Mouse (Mus musculus) forebrain, embryonic 14.5 days (tissue): ENCODE results near the gene Nhlrc4. TPM values are rescaled to one million over a fixed set of nuclear protein-coding genes. Genes with fewer than 3 reads are reported as not detected.

ENCODE experiments used
- ATAC-seq: fragments of 200-750 bp; cut with Nextera tagmentation; 2 replicates; pipeline ENCODE4 v1.8.0; 2017; ENCODE audit warnings: mild to moderate bottlenecking, moderate library complexity
- DNase-seq: peaks from one replicate; pipeline ENCODE4 v3.0.0-alpha.2; 2015; ENCODE audit warnings: low spot score
- H3K27ac ChIP-seq: fragments of 300-500 bp; sonication (generic); 2 replicates; pipeline ENCODE4 v1.5.1; 2014; ENCODE audit warnings: low read depth, mild to moderate bottlenecking, control low read depth, low read length, moderate library complexity
- H3K27me3 ChIP-seq: fragments of 300-500 bp; sonication (generic); replicated peaks from 2 replicates; pipeline ENCODE4 v1.6.1; 2014; ENCODE audit warnings: low read length, control low read depth, mixed read lengths; ENCODE audit not compliant: control insufficient read depth, insufficient read depth
- H3K36me3 ChIP-seq: fragments of 300-500 bp; sonication (generic); 2 replicates; pipeline ENCODE4 v1.6.1; 2014; ENCODE audit warnings: low read length, control low read depth; ENCODE audit not compliant: control insufficient read depth, insufficient read depth
- H3K4me1 ChIP-seq: fragments of 300-500 bp; sonication (generic); 2 replicates; pipeline ENCODE4 v1.6.1; 2014; ENCODE audit warnings: antibody characterized with exemption, low read length, control low read depth; ENCODE audit not compliant: control insufficient read depth, insufficient read depth
- H3K4me2 ChIP-seq: fragments of 300-500 bp; sonication (generic); 2 replicates; pipeline ENCODE4 v1.6.1; 2014; ENCODE audit warnings: mild to moderate bottlenecking, control low read depth, low read length
- H3K4me3 ChIP-seq: fragments of 300-500 bp; sonication (generic); 2 replicates; pipeline ENCODE4 v1.5.1; 2014; ENCODE audit warnings: low read depth, low read length, control low read depth
- H3K9ac ChIP-seq: fragments of 300-500 bp; sonication (generic); 2 replicates; pipeline ENCODE4 v1.6.1; 2014; ENCODE audit warnings: mild to moderate bottlenecking, low read length, control low read depth, moderate library complexity
- H3K9me3 ChIP-seq: fragments of 300-500 bp; sonication (generic); replicated peaks from 2 replicates; pipeline ENCODE4 v1.6.1; 2016; ENCODE audit warnings: low read length, control low read depth, mixed read lengths; ENCODE audit not compliant: control insufficient read depth
- WGBS: fragments of 180-500 bp; shearing (Covaris S2); extraction: QIAGEN DNeasy Blood & Tissue Kit; methylation state at CpG from one replicate; pipeline ENCODE4 v1.1.7; 2014; 5-methylcytosine and 5-hydroxymethylcytosine counted together
- polyA plus RNA-seq: library from polyadenylated mRNA; unstranded; fragments of >200 nt; fragmentation: Nextera tagmentation; extraction: Ambion mirVana; gene quantifications from 2 replicates; pipeline ENCODE4 v1.2.1, GENCODE M21; 2014

Nhlrc4 gene
- polyA plus RNA-seq, result not detected in 2 replicates

DNA sequence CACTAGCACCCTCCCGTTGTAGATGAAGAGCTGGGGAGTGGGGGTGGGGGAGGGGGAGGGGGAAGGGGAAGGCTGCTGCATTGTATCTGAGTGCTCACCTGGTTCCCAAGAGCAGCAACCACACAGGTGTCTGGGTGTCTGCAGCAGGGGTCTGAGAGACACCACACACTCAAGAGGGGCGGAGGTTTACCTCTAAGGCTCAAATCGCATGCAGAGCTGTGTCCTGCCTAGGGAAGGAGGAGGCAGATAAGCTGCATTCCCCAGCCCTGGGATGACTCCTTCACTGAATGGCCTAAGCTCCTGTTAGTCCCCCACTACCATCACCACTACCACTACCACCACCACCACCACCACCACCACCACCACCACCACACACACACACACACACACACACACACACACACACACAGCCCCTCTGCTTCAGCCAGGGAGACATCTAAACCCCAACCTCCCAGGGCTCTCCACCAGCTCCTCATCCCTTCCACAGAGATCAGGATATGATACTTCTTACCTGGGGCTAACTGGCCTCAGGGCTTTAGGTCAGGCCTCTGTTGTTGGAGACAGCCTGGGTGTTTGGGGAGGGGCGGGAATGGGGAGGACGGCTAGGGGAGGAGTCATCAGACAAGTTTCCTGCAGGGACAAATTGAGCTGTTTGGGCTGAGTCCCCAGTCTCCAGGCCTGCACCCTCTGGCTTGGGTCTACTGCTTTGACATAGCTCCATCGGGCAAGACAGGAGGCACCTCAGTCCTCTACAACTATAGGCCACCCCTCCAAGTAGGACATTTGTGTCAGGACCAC lies at the start of gene Nhlrc4, which contains the start of gene Pigq:
Nhlrc4 (minus strand) TSS at position 596 of the 798 bp plus-strand sequence.
Pigq (minus strand) TSS at position 571 of the 798 bp plus-strand sequence.
- Histone ChIP-seq H3K4me2 (no peak within 1 kb of the TSS), H3K36me3 (no peaks in the 10 kb centered on the region), H3K9me3 (no peaks in the 10 kb centered on the region), H3K27ac (no peak within 1 kb of the TSS), H3K27me3 (no peaks in the 10 kb centered on the region), H3K4me1 (0 out of 2 replicates have a peak, but pooled peaks cover 5% of the 10 kb centered on the region), H3K9ac (no peak within 1 kb of the TSS), H3K4me3 (no peak within 1 kb of the TSS)
- DNase-seq (no peak), ATAC-seq (no peak)
- 57% methylated on average over 6 of the region's 6 CpGs for WGBS

DNA sequence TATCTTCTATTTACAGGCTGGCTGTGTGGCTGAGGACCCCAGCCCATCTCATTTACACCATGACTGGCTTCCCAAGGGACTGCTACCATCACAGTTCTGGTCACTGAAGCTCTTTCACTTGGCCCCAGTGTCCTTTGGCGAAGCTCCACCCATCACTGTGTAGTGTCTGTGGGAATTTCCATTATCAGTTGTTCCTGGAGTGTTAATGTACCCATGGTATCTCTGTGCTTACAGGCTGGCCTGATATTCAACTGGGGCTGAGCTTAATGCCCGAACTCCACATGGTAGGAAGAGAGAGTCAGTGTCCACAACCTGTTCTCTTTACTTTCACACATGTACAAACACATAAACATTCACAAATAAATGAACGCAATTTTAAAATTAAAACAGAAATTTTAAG lies 48.7 kb upstream of the Nhlrc4 start:
- Histone ChIP-seq H3K4me2 (no peak overlapping the region), H3K27ac (no peak overlapping the region), H3K36me3 (peaks cover 87% of the 10 kb centered on the region), H3K9me3 (no peaks in the 10 kb centered on the region), H3K27me3 (no peaks in the 10 kb centered on the region), H3K9ac (no peak overlapping the region), H3K4me1 (no peaks in the 10 kb centered on the region), H3K4me3 (no peak overlapping the region)
- WGBS, result 95% methylated on average over 3 of the region's 3 CpGs
- ATAC-seq (no peak), DNase-seq (no peak)

DNA sequence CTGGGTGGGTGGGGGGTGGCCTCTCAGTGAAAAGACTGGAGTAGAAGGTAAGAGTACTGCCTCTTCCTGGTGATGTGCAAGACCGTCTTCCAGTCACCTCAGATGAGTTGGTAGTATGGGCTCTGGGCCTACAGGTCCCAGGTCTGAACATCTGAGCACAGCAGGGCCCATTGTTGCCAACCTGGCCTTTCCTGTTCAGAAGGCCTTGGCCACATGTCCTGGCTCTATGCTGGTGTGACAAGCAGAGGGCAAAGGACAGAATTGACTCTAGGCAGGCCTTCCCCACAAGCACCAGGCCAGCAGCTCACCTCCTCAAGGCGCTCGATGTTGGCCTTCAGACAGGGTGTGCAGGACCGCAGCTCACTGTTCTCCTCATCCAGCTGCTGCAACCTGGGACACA lies 47.5 kb upstream of the Nhlrc4 start:
- H3K4me3 ChIP-seq, result no peak overlapping the region
- H3K36me3 ChIP-seq, result peaks cover 77% of the 10 kb centered on the region
- H3K27me3 ChIP-seq, result no peaks in the 10 kb centered on the region
- no peak overlapping the region for H3K4me2 ChIP-seq
- no peak overlapping the region for H3K9ac ChIP-seq
- ATAC-seq (no peak), DNase-seq (no peak)
- no peaks in the 10 kb centered on the region for H3K9me3 ChIP-seq
- 94% methylated on average over 4 of the region's 4 CpGs for WGBS
- no peak overlapping the region for H3K27ac ChIP-seq
- H3K4me1 ChIP-seq, result no peaks in the 10 kb centered on the region

DNA sequence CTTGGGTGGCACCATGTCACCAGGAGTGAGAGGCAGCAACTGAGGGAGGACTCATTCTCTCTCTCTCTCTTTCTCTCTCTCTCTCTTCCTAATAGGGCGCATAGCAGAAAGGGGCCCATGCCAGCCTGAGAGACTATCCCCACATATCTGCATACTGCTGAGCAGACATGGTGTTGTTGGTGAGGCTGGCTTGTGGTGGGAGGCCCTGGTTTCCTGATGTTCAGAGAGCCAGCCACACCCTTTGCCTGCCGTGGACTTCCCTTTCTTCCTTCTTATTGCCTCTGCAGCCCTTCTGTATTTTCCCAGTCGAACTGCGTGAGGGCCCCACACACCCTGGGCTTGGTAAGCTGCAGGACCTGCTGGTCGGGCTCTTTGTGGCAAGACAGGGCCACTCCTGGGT lies 45.6 kb upstream of the Nhlrc4 start:
- 0 out of 2 replicates have a peak, but pooled peaks cover 2% of the 10 kb centered on the region for H3K4me1 ChIP-seq
- DNase-seq, result no peak
- no peak for ATAC-seq
- peaks cover 65% of the 10 kb centered on the region for H3K36me3 ChIP-seq
- H3K4me2 ChIP-seq, result no peak overlapping the region
- 98% methylated on average over 5 of the region's 5 CpGs for WGBS
- no peaks in the 10 kb centered on the region for H3K27me3 ChIP-seq
- H3K9ac ChIP-seq, result no peak overlapping the region
- H3K9me3 ChIP-seq, result no peaks in the 10 kb centered on the region
- H3K27ac ChIP-seq, result no peak overlapping the region
- H3K4me3 ChIP-seq, result no peak overlapping the region

GRCm38 (mm10) chr17:25985306-25986294 lies 40.8 kb upstream of the Nhlrc4 start, which contains the start of gene Capn15:
TSS of gene Capn15 (minus strand) at chr17:25985796.
- peaks cover 22% of the 10 kb centered on the region for H3K36me3 ChIP-seq
- H3K9me3 ChIP-seq, result no peaks in the 10 kb centered on the region
- H3K4me3 ChIP-seq, result peak within 1 kb of the TSS; percentile 90
- no peaks in the 10 kb centered on the region for H3K27me3 ChIP-seq
- H3K9ac ChIP-seq, result peak within 1 kb of the TSS; percentile 90
- peak; percentile 100 for ATAC-seq
- peak within 1 kb of the TSS; percentile 84 for H3K27ac ChIP-seq
- WGBS, result under 1% methylated on average over 87 of the region's 91 CpGs
- peak within 1 kb of the TSS; percentile 60 for H3K4me2 ChIP-seq
- DNase-seq, result peak; percentile 99
- H3K4me1 ChIP-seq, result peaks cover 13% of the 10 kb centered on the region; the same call in 1 of the 2 replicates

- no peak for ATAC-seq
Observed at GRCm38 (mm10) chr17:25984556-25985305, 40.0 kb upstream of the Nhlrc4 start.

GRCm38 (mm10) chr17:25984066-25984465 lies 39.3 kb upstream of the Nhlrc4 start:
- peak overlapping the region; percentile 90 for H3K9ac ChIP-seq
- H3K9me3 ChIP-seq, result no peaks in the 10 kb centered on the region
- DNase-seq (no peak), ATAC-seq (no peak)
- 97% methylated on average over 1 of the region's 1 CpGs for WGBS
- H3K27me3 ChIP-seq, result no peaks in the 10 kb centered on the region
- peaks cover 8% of the 10 kb centered on the region for H3K36me3 ChIP-seq
- H3K4me2 ChIP-seq, result peak overlapping the region; percentile 60
- H3K4me1 ChIP-seq, result peaks cover 13% of the 10 kb centered on the region; the same call in 1 of the 2 replicates
- no peak overlapping the region for H3K27ac ChIP-seq
- H3K4me3 ChIP-seq, result peak overlapping the region; percentile 90; the same call in 1 of the 2 replicates

More at GRCm38 (mm10) chr17:25984556-25985305, 40.0 kb upstream of the Nhlrc4 start:
- peak overlapping the region; percentile 90 for H3K9ac ChIP-seq
- WGBS, result 12% methylated on average over 17 of the region's 17 CpGs
- peaks cover 13% of the 10 kb centered on the region for H3K36me3 ChIP-seq
- H3K4me1 ChIP-seq, result peaks cover 13% of the 10 kb centered on the region; the same call in 1 of the 2 replicates
- H3K4me3 ChIP-seq, result peak overlapping the region; percentile 90
- H3K9me3 ChIP-seq, result no peaks in the 10 kb centered on the region
- H3K4me2 ChIP-seq, result peak overlapping the region; percentile 60
- peak; percentile 4 for DNase-seq
- peak overlapping the region; percentile 84 for H3K27ac ChIP-seq
- no peaks in the 10 kb centered on the region for H3K27me3 ChIP-seq

- H3K4me1 ChIP-seq, result peaks cover 13% of the 10 kb centered on the region; the same call in 1 of the 2 replicates
- H3K27me3 ChIP-seq, result no peaks in the 10 kb centered on the region
- no peak overlapping the region for H3K27ac ChIP-seq
- DNase-seq, result no peak
- no peak for ATAC-seq
- no peak overlapping the region for H3K9ac ChIP-seq
- WGBS, result 99% methylated on average over 3 of the region's 3 CpGs
- no peak overlapping the region for H3K4me2 ChIP-seq
- no peaks in the 10 kb centered on the region for H3K9me3 ChIP-seq
- no peaks in the 10 kb centered on the region; the same call in 1 of the 2 replicates for H3K36me3 ChIP-seq
- no peak overlapping the region for H3K4me3 ChIP-seq
Observed at GRCm38 (mm10) chr17:25982913-25983312, 38.2 kb upstream of the Nhlrc4 start.
